ENCODE assay signal across 35 mouse cellular contexts in genomic region chr2:77552675-77553074, GRCm38 (mm10).
DNase-seq lines count a peak whose midpoint lies in the region; ATAC-seq lines count a peak whose summit lies in the region.
"Had no signal": no experiment of that assay in that cellular context is flagged by ENCODE, and none has a peak within 500 bp of the region (broad histone marks: within the 10 kb centered on the region; RNA-seq: fewer than 3 reads in every experiment).

No protein-coding gene starts in this region.

- H3K4me3 ChIP-seq in hindbrain, embryonic 10.5 days: no peak overlapping the region
- H3K4me3 ChIP-seq: embryonic facial prominence, embryonic 10.5 days; embryonic facial prominence, embryonic 15.5 days; forebrain, embryonic 13.5 days; heart, embryonic 10.5 days; heart, embryonic 15.5 days; hindbrain, embryonic 12.5 days; intestine, embryonic 15.5 days; left cerebral cortex, adult 2 months; midbrain, embryonic 10.5 days; myocyte; neural tube, embryonic 13.5 days; stomach, embryonic 15.5 days had no signal

- DNase-seq in frontal cortex, postnatal 14 days (ENCODE audit: low spot score in 2 of 2): no peak
- DNase-seq in left cerebral cortex, adult 9 months (ENCODE audit: low spot score in 2 of 2): peak; percentile 9 to 22
- DNase-seq in left cerebral cortex, postnatal 4 days: no peak
- peak; percentile 6 for DNase-seq in urinary bladder, postnatal 14 days (ENCODE audit: low spot score)
- no peak for DNase-seq in urinary bladder, adult 2 months (ENCODE audit: low spot score)
- DNase-seq in hindbrain, embryonic 10.5 days (ENCODE audit: low spot score): no peak
- DNase-seq: adrenal gland, postnatal 25 days; cerebellum, adult 9-10 months; gastrocnemius, postnatal 14 days; kidney, adult 2 months; kidney, postnatal 4 days; liver; lung, adult 2 months; lung, postnatal 10 days; right cerebral cortex, postnatal 25 days; thymus, postnatal 14 days had no signal

- WGBS in hindbrain, embryonic 10.5 days: 61% methylated on average over 8 of the region's 8 CpGs

- intact Hi-C loops in left cerebral cortex, postnatal 4 days (cut with DNase I): no loop called here

- no peaks in the 10 kb centered on the region for H3K9me3 ChIP-seq in hindbrain, embryonic 10.5 days
- H3K9me3 ChIP-seq: embryonic facial prominence, embryonic 10.5 days; embryonic facial prominence, embryonic 15.5 days; forebrain, embryonic 13.5 days; heart, embryonic 10.5 days; heart, embryonic 15.5 days; hindbrain, embryonic 12.5 days; intestine, embryonic 15.5 days; midbrain, embryonic 10.5 days; neural tube, embryonic 13.5 days; stomach, embryonic 15.5 days had no signal

- ATAC-seq in frontal cortex, adult (ENCODE audit: low TSS enrichment): peak; percentile 79
- ATAC-seq: CD4-positive, CD25-positive, alpha-beta regulatory T cell, adult 4 months; forebrain, embryonic 13.5 days; hindbrain, postnatal 0 days; intestine, embryonic 15.5 days; midbrain, embryonic 16.5 days had no signal

- no peaks in the 10 kb centered on the region for H3K27me3 ChIP-seq in hindbrain, embryonic 10.5 days (ENCODE audit: insufficient read depth, poor library complexity, severe bottlenecking)
- H3K27me3 ChIP-seq: embryonic facial prominence, embryonic 15.5 days; forebrain, embryonic 13.5 days; heart, embryonic 15.5 days; hindbrain, embryonic 12.5 days; intestine, embryonic 15.5 days; neural tube, embryonic 13.5 days; stomach, embryonic 15.5 days had no signal

- peaks cover 14% of the 10 kb centered on the region for H3K4me1 ChIP-seq in hindbrain, embryonic 10.5 days (replicated peaks)
- H3K4me1 ChIP-seq: embryonic facial prominence, embryonic 15.5 days; forebrain, embryonic 13.5 days; intestine, embryonic 15.5 days; midbrain, embryonic 10.5 days; stomach, embryonic 15.5 days had no signal

- no peaks in the 10 kb centered on the region for H3K36me3 ChIP-seq in hindbrain, embryonic 10.5 days
- H3K36me3 ChIP-seq: embryonic facial prominence, embryonic 10.5 days; embryonic facial prominence, embryonic 15.5 days; heart, embryonic 10.5 days; heart, embryonic 15.5 days; hindbrain, embryonic 12.5 days; intestine, embryonic 15.5 days; midbrain, embryonic 10.5 days; neural tube, embryonic 13.5 days; stomach, embryonic 15.5 days had no signal

- no peak overlapping the region for H3K27ac ChIP-seq in hindbrain, embryonic 10.5 days
- H3K27ac ChIP-seq: embryonic facial prominence, embryonic 10.5 days; embryonic facial prominence, embryonic 15.5 days; forebrain, embryonic 13.5 days; heart, embryonic 10.5 days; heart, embryonic 15.5 days; hindbrain, embryonic 12.5 days; hindbrain, postnatal 0 days; intestine, embryonic 15.5 days; kidney, postnatal 0 days; left cerebral cortex, adult 2 months; liver, embryonic 14.5 days; macrophage; midbrain, embryonic 10.5 days; neural tube, embryonic 13.5 days; stomach, embryonic 15.5 days had no signal

Comparison
In these comparisons a context has a peak if more than half of its experiments do, and no peak if none do; other contexts are left out.
1. DNase-seq: peak in left cerebral cortex, adult 9 months (2 of 2) and urinary bladder, postnatal 14 days (single experiment); none in frontal cortex, postnatal 14 days (0 of 2), left cerebral cortex, postnatal 4 days (single experiment), urinary bladder, adult 2 months (single experiment) and hindbrain, embryonic 10.5 days (single experiment).